Mouse (Mus musculus) kidney, embryonic 15.5 days (tissue): ENCODE data around the gene Tmem116. TPM values are rescaled to one million over a fixed set of nuclear protein-coding genes. Genes with fewer than 3 reads are reported as not detected.

Experiments used
- ATAC-seq: fragments of 200-750 bp; cut with Nextera tagmentation; replicated peaks from 2 replicates; pipeline ENCODE4 v1.8.0; 2017; ENCODE audit warnings: moderate TSS enrichment; ENCODE audit not compliant: low FRiP score
- H3K27ac ChIP-seq: fragments of 300-500 bp; sonication (generic); 2 replicates; pipeline ENCODE4 v1.5.1; 2015; ENCODE audit warnings: mild to moderate bottlenecking, inconsistent platforms
- H3K27me3 ChIP-seq: fragments of 300-500 bp; sonication (generic); 2 replicates; pipeline ENCODE4 v1.6.1; 2015; ENCODE audit warnings: inconsistent platforms
- H3K36me3 ChIP-seq: fragments of 300-500 bp; sonication (generic); 2 replicates; pipeline ENCODE4 v1.6.1; 2015; ENCODE audit warnings: inconsistent platforms
- H3K4me1 ChIP-seq: fragments of 300-500 bp; sonication (generic); 2 replicates; pipeline ENCODE4 v1.6.1; 2015; ENCODE audit warnings: inconsistent platforms
- H3K4me2 ChIP-seq: fragments of 300-500 bp; sonication (generic); 2 replicates; pipeline ENCODE4 v1.6.1; 2015; ENCODE audit warnings: moderate library complexity, mild to moderate bottlenecking, inconsistent platforms
- H3K4me3 ChIP-seq: fragments of 300-500 bp; sonication (generic); replicated peaks from 2 replicates; pipeline ENCODE4 v1.5.1; 2015; ENCODE audit warnings: mild to moderate bottlenecking, inconsistent platforms
- H3K9ac ChIP-seq: fragments of 300-500 bp; sonication (generic); 2 replicates; pipeline ENCODE4 v1.6.1; 2015; ENCODE audit warnings: mild to moderate bottlenecking, inconsistent platforms
- H3K9me3 ChIP-seq: fragments of 300-500 bp; sonication (generic); replicated peaks from 2 replicates; pipeline ENCODE4 v1.6.1; 2016; ENCODE audit warnings: inconsistent platforms
- WGBS: fragments of 180-500 bp; shearing (Covaris S2); methylation state at CpG from one replicate; pipeline ENCODE4 v1.1.7; 2015; ENCODE audit warnings: mixed read lengths; 5-methylcytosine and 5-hydroxymethylcytosine counted together
- polyA plus RNA-seq: library from polyadenylated mRNA; unstranded; fragments of >200 nt; fragmentation: Nextera tagmentation; extraction: Ambion mirVana; gene quantifications from 2 replicates; pipeline ENCODE4 v1.2.1, GENCODE M21; 2015

The Tmem116 gene
- 6.7 and 8.5 TPM in 2 replicates for polyA plus RNA-seq

GRCm38 (mm10) chr5:121451644-121452025 lies at the start of gene Tmem116:
TSS of gene Tmem116 (plus strand) at chr5:121451893.
- Histone ChIP-seq H3K4me2 (peak within 1 kb of the TSS; percentile 74), H3K4me1 (peaks cover 40% of the 10 kb centered on the region), H3K27ac (peak within 1 kb of the TSS; percentile 95), H3K9ac (peak within 1 kb of the TSS; percentile 91), H3K4me3 (peak within 1 kb of the TSS; percentile 97), H3K27me3 (no peaks in the 10 kb centered on the region), H3K36me3 (peaks cover 34% of the 10 kb centered on the region), H3K9me3 (no peaks in the 10 kb centered on the region)
- no peak for ATAC-seq
- WGBS, result 0% methylated on average over 17 of the region's 17 CpGs

- 87% methylated on average over 8 of the region's 8 CpGs for WGBS
- Histone ChIP-seq H3K9ac (no peak overlapping the region), H3K4me1 (no peaks in the 10 kb centered on the region), H3K4me2 (no peak overlapping the region), H3K27ac (no peak overlapping the region), H3K27me3 (no peaks in the 10 kb centered on the region), H3K4me3 (no peak overlapping the region), H3K36me3 (peaks cover 79% of the 10 kb centered on the region), H3K9me3 (no peaks in the 10 kb centered on the region)
- ATAC-seq, result no peak
Measured at GRCm38 (mm10) chr5:121407856-121408255, 43.8 kb upstream of the Tmem116 start.

- Histone ChIP-seq H3K4me3 (no peak overlapping the region), H3K4me2 (no peak overlapping the region), H3K27ac (no peak overlapping the region), H3K4me1 (no peaks in the 10 kb centered on the region), H3K27me3 (no peaks in the 10 kb centered on the region), H3K36me3 (peaks cover 96% of the 10 kb centered on the region), H3K9ac (no peak overlapping the region), H3K9me3 (no peaks in the 10 kb centered on the region)
- 87% methylated on average over 4 of the region's 4 CpGs for WGBS
- no peak for ATAC-seq
Measured at GRCm38 (mm10) chr5:121410975-121411374, 40.7 kb upstream of the Tmem116 start.

GRCm38 (mm10) chr5:121420721-121421120 lies 31.0 kb upstream of the Tmem116 start:
- Histone ChIP-seq H3K9me3 (no peaks in the 10 kb centered on the region), H3K9ac (no peak overlapping the region), H3K36me3 (peaks cover 100% of the 10 kb centered on the region), H3K4me3 (no peak overlapping the region), H3K27me3 (no peaks in the 10 kb centered on the region), H3K4me1 (no peaks in the 10 kb centered on the region), H3K4me2 (no peak overlapping the region), H3K27ac (no peak overlapping the region)
- WGBS, result 87% methylated on average over 9 of the region's 9 CpGs
- no peak for ATAC-seq

GRCm38 (mm10) chr5:121422787-121423186 lies 28.9 kb upstream of the Tmem116 start:
- H3K9me3 ChIP-seq, result no peaks in the 10 kb centered on the region
- no peak overlapping the region for H3K27ac ChIP-seq
- no peaks in the 10 kb centered on the region for H3K27me3 ChIP-seq
- peaks cover 100% of the 10 kb centered on the region for H3K36me3 ChIP-seq
- H3K4me1 ChIP-seq, result no peaks in the 10 kb centered on the region
- no peak overlapping the region for H3K4me2 ChIP-seq
- H3K9ac ChIP-seq, result no peak overlapping the region
- no peak overlapping the region for H3K4me3 ChIP-seq
- WGBS, result 93% methylated on average over 6 of the region's 6 CpGs
- no peak for ATAC-seq

- Histone ChIP-seq H3K27me3 (no peaks in the 10 kb centered on the region), H3K9me3 (no peaks in the 10 kb centered on the region), H3K4me3 (no peak overlapping the region), H3K36me3 (peaks cover 100% of the 10 kb centered on the region), H3K9ac (no peak overlapping the region), H3K27ac (no peak overlapping the region), H3K4me1 (no peaks in the 10 kb centered on the region), H3K4me2 (no peak overlapping the region)
- 89% methylated on average over 10 of the region's 10 CpGs for WGBS
- no peak for ATAC-seq
Measured at GRCm38 (mm10) chr5:121423297-121423696, 28.4 kb upstream of the Tmem116 start.

GRCm38 (mm10) chr5:121428954-121429353 lies 22.7 kb upstream of the Tmem116 start:
- H3K36me3 ChIP-seq, result peaks cover 100% of the 10 kb centered on the region
- no peak for ATAC-seq
- no peak overlapping the region for H3K27ac ChIP-seq
- no peak overlapping the region for H3K9ac ChIP-seq
- no peak overlapping the region for H3K4me2 ChIP-seq
- no peaks in the 10 kb centered on the region for H3K27me3 ChIP-seq
- no peaks in the 10 kb centered on the region for H3K9me3 ChIP-seq
- no peak overlapping the region for H3K4me3 ChIP-seq
- H3K4me1 ChIP-seq, result no peaks in the 10 kb centered on the region
- 95% methylated on average over 3 of the region's 3 CpGs for WGBS

GRCm38 (mm10) chr5:121438131-121438530 lies 13.6 kb upstream of the Tmem116 start:
- WGBS, result 88% methylated on average over 5 of the region's 5 CpGs
- no peak for ATAC-seq

GRCm38 (mm10) chr5:121438756-121439155 lies 12.9 kb upstream of the Tmem116 start:
- no peak overlapping the region for H3K4me3 ChIP-seq
- no peak for ATAC-seq
- H3K4me1 ChIP-seq, result no peaks in the 10 kb centered on the region
- H3K9ac ChIP-seq, result no peak overlapping the region
- peaks cover 96% of the 10 kb centered on the region for H3K36me3 ChIP-seq
- H3K27me3 ChIP-seq, result no peaks in the 10 kb centered on the region
- 92% methylated on average over 11 of the region's 11 CpGs for WGBS
- H3K4me2 ChIP-seq, result no peak overlapping the region
- H3K27ac ChIP-seq, result no peak overlapping the region
- no peaks in the 10 kb centered on the region for H3K9me3 ChIP-seq

More at GRCm38 (mm10) chr5:121438131-121438530, 13.6 kb upstream of the Tmem116 start:
- H3K27ac ChIP-seq, result no peak overlapping the region
- no peaks in the 10 kb centered on the region for H3K27me3 ChIP-seq
- H3K9ac ChIP-seq, result no peak overlapping the region
- peaks cover 96% of the 10 kb centered on the region for H3K36me3 ChIP-seq
- H3K4me3 ChIP-seq, result no peak overlapping the region
- H3K9me3 ChIP-seq, result no peaks in the 10 kb centered on the region
- H3K4me1 ChIP-seq, result no peaks in the 10 kb centered on the region
- H3K4me2 ChIP-seq, result no peak overlapping the region

GRCm38 (mm10) chr5:121443548-121443947 lies 8.1 kb upstream of the Tmem116 start:
- whole genome bisulfite sequencing, result 95% methylated on average over 3 of the region's 3 CpGs
- Histone ChIP-seq H3K27me3 (no peaks in the 10 kb centered on the region), H3K9ac (no peak overlapping the region), H3K4me1 (no peaks in the 10 kb centered on the region), H3K4me3 (no peak overlapping the region), H3K4me2 (no peak overlapping the region), H3K27ac (no peak overlapping the region), H3K9me3 (no peaks in the 10 kb centered on the region), H3K36me3 (peaks cover 97% of the 10 kb centered on the region)
- ATAC-seq, result no peak

- no peak overlapping the region for H3K27ac ChIP-seq
- no peak overlapping the region for H3K4me2 ChIP-seq
- 90% methylated on average over 5 of the region's 5 CpGs for WGBS
- no peaks in the 10 kb centered on the region for H3K27me3 ChIP-seq
- H3K4me1 ChIP-seq, result 0 out of 2 replicates have a peak, but pooled peaks cover 3% of the 10 kb centered on the region
- ATAC-seq, result no peak
- H3K4me3 ChIP-seq, result no peak overlapping the region
- no peak overlapping the region for H3K9ac ChIP-seq
- H3K9me3 ChIP-seq, result no peaks in the 10 kb centered on the region
- H3K36me3 ChIP-seq, result peaks cover 97% of the 10 kb centered on the region
Measured at GRCm38 (mm10) chr5:121444870-121445269, 6.8 kb upstream of the Tmem116 start.

GRCm38 (mm10) chr5:121448450-121448849 lies 3.2 kb upstream of the Tmem116 start:
- Histone ChIP-seq H3K36me3 (peaks cover 66% of the 10 kb centered on the region), H3K4me2 (no peak overlapping the region), H3K9me3 (no peaks in the 10 kb centered on the region), H3K9ac (no peak overlapping the region), H3K27ac (no peak overlapping the region), H3K4me1 (peaks cover 26% of the 10 kb centered on the region), H3K27me3 (no peaks in the 10 kb centered on the region), H3K4me3 (no peak overlapping the region)
- WGBS, result 92% methylated on average over 3 of the region's 3 CpGs
- ATAC-seq, result no peak

- Histone ChIP-seq H3K4me3 (no peak overlapping the region), H3K27me3 (no peaks in the 10 kb centered on the region), H3K4me1 (peaks cover 40% of the 10 kb centered on the region), H3K9me3 (no peaks in the 10 kb centered on the region), H3K36me3 (peaks cover 51% of the 10 kb centered on the region), H3K9ac (no peak overlapping the region), H3K4me2 (no peak overlapping the region), H3K27ac (no peak overlapping the region)
- WGBS, result 73% methylated on average over 6 of the region's 6 CpGs
- ATAC-seq, result no peak
Measured at GRCm38 (mm10) chr5:121449976-121450375, 1.7 kb upstream of the Tmem116 start.
